Mouse (Mus musculus): ENCODE data around the gene Crhbp.

GRCm38 (mm10) chr13:95431760-95432159 is 13.0 kb downstream of the Crhbp start:
- TF ChIP-seq CTCF (IDR thresholded peaks at IDR 0.05; ENCODE audit: control insufficient read depth, insufficient read depth, insufficient read length) (no peak), MYOG (IDR thresholded peaks at IDR 0.05; ENCODE audit: control insufficient read depth, extremely low read depth, insufficient read length) (no peak), FOSL1 (IDR thresholded peaks at IDR 0.05; ENCODE audit: insufficient read depth, low read length, poor library complexity, severe bottlenecking) (no peak), MYOD1 (IDR thresholded peaks at IDR 0.05; ENCODE audit: control insufficient read depth, insufficient read length, low read depth) (no peak), MAX (IDR thresholded peaks at IDR 0.05) (no peak), USF1 (IDR thresholded peaks at IDR 0.05; ENCODE audit: low read depth) (no peak)
